Mouse (Mus musculus): ENCODE measurements around the gene Trpm4. TPM values are rescaled to one million over a fixed set of nuclear protein-coding genes. Genes with fewer than 3 reads are reported as not detected.

The Trpm4 gene
- total RNA-seq, 2 experiments from 2014 or later, result 20.1 to 20.7 TPM

GRCm38 (mm10) chr7:45355318-45356020 is 21.9 kb upstream of the Trpm4 start:
- DNase-seq, result no peak
- intact Hi-C loops (cut with DNase I), result no loop called here

GRCm38 (mm10) chr7:45353041-45353440 is 19.5 kb upstream of the Trpm4 start:
- intact Hi-C loops (cut with DNase I), result no loop called here
- no peak for DNase-seq

GRCm38 (mm10) chr7:45346905-45347304 is 13.3 kb upstream of the Trpm4 start:
- intact Hi-C loops (cut with DNase I), result no loop called here
- no peak for DNase-seq

- intact Hi-C loops (cut with DNase I), result loop anchor here (2.0 kb wide), 1 partner anchor 33 kb away; no protein-coding TSS in a partner anchor
Observed at GRCm38 (mm10) chr7:45343543-45343942, 10.0 kb upstream of the Trpm4 start.

GRCm38 (mm10) chr7:45342081-45342480 is 8.5 kb upstream of the Trpm4 start:
- intact Hi-C loops (cut with DNase I), result loop anchor here (2.0 kb wide), 1 partner anchor 31 kb away; no protein-coding TSS in a partner anchor
- DNase-seq, result no peak

More at GRCm38 (mm10) chr7:45343543-45343942, 10.0 kb upstream of the Trpm4 start:
- no peak for DNase-seq

GRCm38 (mm10) chr7:45341303-45341702 is 7.7 kb upstream of the Trpm4 start:
- intact Hi-C loops (cut with DNase I), result no loop called here
- DNase-seq, result peak; percentile 62 to 72

GRCm38 (mm10) chr7:45340669-45341068 is 7.1 kb upstream of the Trpm4 start:
- intact Hi-C loops (cut with DNase I), result no loop called here
- DNase-seq, result no peak

GRCm38 (mm10) chr7:45340066-45340442 is 6.5 kb upstream of the Trpm4 start:
- no peak for DNase-seq
- intact Hi-C loops (cut with DNase I), result no loop called here

- intact Hi-C loops (cut with DNase I), result no loop called here
- DNase-seq, result peak in 1 of 2 experiments; percentile 43
Observed at GRCm38 (mm10) chr7:45339410-45340065, 6.0 kb upstream of the Trpm4 start.

GRCm38 (mm10) chr7:45338161-45338911 is 4.8 kb upstream of the Trpm4 start:
- intact Hi-C loops (cut with DNase I), result no loop called here
- DNase-seq, result no peak

GRCm38 (mm10) chr7:45337469-45337868 is 3.9 kb upstream of the Trpm4 start:
- no peak for DNase-seq
- intact Hi-C loops (cut with DNase I), result no loop called here

GRCm38 (mm10) chr7:45336319-45336718 is 2.7 kb upstream of the Trpm4 start:
- DNase-seq, result no peak
- intact Hi-C loops (cut with DNase I), result no loop called here

- intact Hi-C loops (cut with DNase I), result no loop called here
- peak; percentile 25 to 50 for DNase-seq
Observed at GRCm38 (mm10) chr7:45335056-45335455, 1.5 kb upstream of the Trpm4 start, which contains the start of gene Hrc. Hrc (plus strand) TSS chr7:45335290.

GRCm38 (mm10) chr7:45334605-45335004 is 1.0 kb upstream of the Trpm4 start:
- DNase-seq, result peak; percentile 37 to 44
- intact Hi-C loops (cut with DNase I), result no loop called here

GRCm38 (mm10) chr7:45332685-45333425 is 725 bp downstream of the Trpm4 start:
- intact Hi-C loops (cut with DNase I), result no loop called here
- DNase-seq, result no peak

GRCm38 (mm10) chr7:45331502-45331901 is 2.1 kb downstream of the Trpm4 start:
- intact Hi-C loops (cut with DNase I), result no loop called here

GRCm38 (mm10) chr7:45328841-45329475 is 4.6 kb downstream of the Trpm4 start:
- no peak for DNase-seq
- intact Hi-C loops (cut with DNase I), result no loop called here

More at GRCm38 (mm10) chr7:45331502-45331901, 2.1 kb downstream of the Trpm4 start:
- no peak for DNase-seq

GRCm38 (mm10) chr7:45325800-45326199 is 7.8 kb downstream of the Trpm4 start:
- intact Hi-C loops (cut with DNase I), result no loop called here
- DNase-seq, result no peak

- intact Hi-C loops (cut with DNase I), result no loop called here
Observed at GRCm38 (mm10) chr7:45323069-45323468, 10.5 kb downstream of the Trpm4 start.

GRCm38 (mm10) chr7:45322245-45322644 is 11.3 kb downstream of the Trpm4 start:
- DNase-seq, result no peak
- intact Hi-C loops (cut with DNase I), result no loop called here

More at GRCm38 (mm10) chr7:45323069-45323468, 10.5 kb downstream of the Trpm4 start:
- no peak for DNase-seq
